Mouse (Mus musculus) limb, embryonic 10.5 days (tissue): ENCODE data around the gene Brms1. TPM values are rescaled to one million over a fixed set of nuclear protein-coding genes. Genes with fewer than 3 reads are reported as not detected.

ENCODE experiments used
- DNase-seq: peaks from one replicate; pipeline ENCODE4 v3.0.0-alpha.2; 2017; ENCODE audit warnings: low spot score
- H3K27ac ChIP-seq: fragments of 300-500 bp; sonication (generic); 2 replicates; pipeline ENCODE4 v1.5.1; 2016; ENCODE audit warnings: mild to moderate bottlenecking
- H3K27me3 ChIP-seq: fragments of 300-500 bp; sonication (generic); 2 replicates; pipeline ENCODE4 v1.6.1; 2016; ENCODE audit warnings: low read depth, mild to moderate bottlenecking; ENCODE audit not compliant: poor library complexity, severe bottlenecking
- H3K36me3 ChIP-seq: fragments of 300-500 bp; sonication (generic); 2 replicates; pipeline ENCODE4 v1.6.1; 2016; ENCODE audit warnings: mild to moderate bottlenecking, moderate library complexity
- H3K4me1 ChIP-seq: fragments of 300-500 bp; sonication (generic); 2 replicates; pipeline ENCODE4 v1.6.1; 2016
- H3K4me3 ChIP-seq: fragments of 300-500 bp; sonication (generic); 2 replicates; pipeline ENCODE4 v1.5.1; 2016; ENCODE audit warnings: mild to moderate bottlenecking, moderate library complexity
- H3K9me3 ChIP-seq: fragments of 300-500 bp; sonication (generic); replicated peaks from 2 replicates; pipeline ENCODE4 v1.6.1; 2016; ENCODE audit warnings: mild to moderate bottlenecking
- WGBS: fragments of 180-500 bp; shearing (Covaris S2); methylation state at CpG from one replicate; pipeline ENCODE4 v1.1.7; 2016; 5-methylcytosine and 5-hydroxymethylcytosine counted together
- polyA plus RNA-seq: library from polyadenylated mRNA; unstranded; fragments of >200 nt; fragmentation: Nextera tagmentation; extraction: Ambion mirVana; gene quantifications from 2 replicates; pipeline ENCODE4 v1.2.1, GENCODE M21; 2016

Brms1 gene
- polyA plus RNA-seq, 1 experiment from 2014 or later, result 74.6 TPM

DNA sequence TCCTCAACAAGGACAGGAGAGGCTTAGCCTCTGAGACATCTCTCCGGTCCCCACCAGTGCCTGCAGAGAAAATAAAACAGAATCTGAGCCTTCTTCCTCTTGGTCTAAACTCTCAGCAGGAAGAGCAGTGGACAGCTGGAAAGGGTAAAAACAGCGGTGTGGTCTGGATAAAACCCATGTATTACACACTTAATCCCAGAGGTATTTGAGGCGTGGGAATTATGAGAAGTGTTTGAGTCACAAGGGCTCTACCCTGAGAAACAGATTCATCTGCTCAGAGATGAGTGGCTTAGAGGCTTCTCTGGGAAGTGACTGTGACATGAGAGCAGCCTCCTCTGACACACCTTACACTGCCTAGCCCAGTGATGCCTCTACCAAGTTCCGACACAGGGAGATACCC is 23.5 kb upstream of the Brms1 start:
- WGBS, result 91% methylated on average over 4 of the region's 4 CpGs

DNA sequence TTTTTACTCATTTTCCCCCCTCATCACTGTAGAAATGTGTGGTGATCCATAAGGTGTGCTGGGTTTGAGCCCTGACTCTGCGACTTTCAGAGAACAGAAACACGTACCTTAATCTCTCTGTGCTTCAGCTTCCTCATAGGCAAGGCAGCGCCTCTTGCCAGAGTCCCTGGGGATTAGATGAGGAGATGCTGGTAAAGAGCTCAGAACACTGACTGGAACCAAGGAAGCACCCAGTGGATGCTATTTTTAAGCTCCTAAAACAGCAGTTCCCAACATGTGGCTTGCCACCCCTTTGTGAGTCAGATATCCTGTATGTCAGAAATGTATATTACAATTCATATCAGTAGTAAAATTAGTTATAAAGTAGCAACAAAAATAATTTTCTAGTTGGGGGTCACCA is 23.0 kb upstream of the Brms1 start:
- peaks cover 10% of the 10 kb centered on the region for H3K4me1 ChIP-seq
- H3K4me3 ChIP-seq, result no peak overlapping the region
- no peaks in the 10 kb centered on the region for H3K36me3 ChIP-seq
- WGBS, result 86% methylated on average over 3 of the region's 3 CpGs
- H3K27me3 ChIP-seq, result no peaks in the 10 kb centered on the region
- no peak overlapping the region for H3K27ac ChIP-seq
- H3K9me3 ChIP-seq, result no peaks in the 10 kb centered on the region
- DNase-seq, result no peak

More for the DNA sequence above, 23.5 kb upstream of the Brms1 start:
- Histone ChIP-seq H3K27me3 (no peaks in the 10 kb centered on the region), H3K4me1 (peaks cover 10% of the 10 kb centered on the region), H3K9me3 (no peaks in the 10 kb centered on the region), H3K4me3 (no peak overlapping the region), H3K36me3 (no peaks in the 10 kb centered on the region), H3K27ac (no peak overlapping the region)
- no peak for DNase-seq

DNA sequence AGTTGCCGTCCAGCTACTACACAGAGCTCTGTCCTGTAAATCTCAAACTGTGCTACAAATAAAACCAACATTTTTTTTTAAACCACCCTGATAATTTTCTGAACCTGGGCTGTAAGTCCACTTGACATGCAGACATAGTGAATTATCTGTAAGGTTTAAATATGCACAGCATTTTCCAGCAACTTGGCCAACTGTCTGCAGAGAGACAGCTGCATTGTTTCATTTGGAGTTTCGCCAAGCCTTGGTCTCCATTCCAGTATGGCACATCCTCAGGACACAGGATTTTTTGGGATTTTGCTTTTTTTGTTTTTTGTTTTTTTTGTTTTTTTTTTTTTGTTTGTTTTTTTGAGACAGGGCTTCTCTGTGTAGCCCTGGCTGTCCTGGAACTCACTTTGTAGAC is 19.7 kb upstream of the Brms1 start:
- H3K36me3 ChIP-seq, result peaks cover 6% of the 10 kb centered on the region
- H3K9me3 ChIP-seq, result no peaks in the 10 kb centered on the region
- H3K4me3 ChIP-seq, result no peak overlapping the region
- H3K4me1 ChIP-seq, result peaks cover 16% of the 10 kb centered on the region
- no peak for DNase-seq
- WGBS, result 88% methylated on average over 2 of the region's 2 CpGs
- no peak overlapping the region for H3K27ac ChIP-seq
- no peaks in the 10 kb centered on the region for H3K27me3 ChIP-seq

DNA sequence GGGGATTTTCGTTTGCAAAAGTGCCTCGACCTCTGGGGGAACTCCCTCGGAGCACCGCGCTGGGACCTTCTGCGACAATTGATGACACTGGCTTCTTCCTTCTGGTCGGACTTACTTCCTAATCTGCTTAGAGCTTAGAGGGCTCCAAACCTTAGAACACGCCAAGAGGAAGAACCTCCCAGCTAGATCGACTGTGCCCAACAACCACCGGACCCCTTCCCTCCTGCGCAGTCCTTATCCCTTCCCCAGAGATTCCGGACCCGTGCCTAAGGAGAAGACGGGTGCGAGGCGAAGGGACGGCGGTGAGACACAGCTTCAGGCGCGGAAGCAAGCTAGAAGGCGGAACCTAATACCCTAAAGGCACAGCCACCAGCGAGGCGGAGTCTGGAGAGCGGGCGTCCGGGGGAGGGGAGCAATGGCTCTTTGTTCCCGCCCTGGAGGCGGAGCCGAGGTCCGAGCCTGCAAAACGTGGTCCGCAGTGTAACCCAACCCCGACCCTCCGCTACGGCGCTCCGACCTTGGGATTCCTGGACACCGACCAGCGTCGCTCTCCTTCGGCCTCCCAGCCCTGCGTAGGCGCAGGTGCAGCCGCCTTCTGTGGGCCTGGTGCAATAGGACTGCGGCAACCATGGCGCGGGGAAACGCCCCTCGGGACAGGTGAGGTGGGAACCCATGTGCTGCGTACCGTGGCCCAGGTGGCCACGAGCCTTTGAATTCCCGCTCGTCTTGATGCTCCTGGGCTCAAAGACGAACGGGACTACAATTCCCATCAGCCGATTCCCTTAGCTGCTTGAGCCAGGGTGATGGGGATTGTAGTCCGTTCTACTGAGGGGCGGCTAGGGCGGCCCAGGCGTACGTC is 17.3 kb upstream of the Brms1 start, which contains the start of gene Slc29a2:
TSS of gene Slc29a2 (plus strand) at position 240 of the 859 bp plus-strand sequence.
- Histone ChIP-seq H3K27me3 (no peaks in the 10 kb centered on the region), H3K36me3 (peaks cover 31% of the 10 kb centered on the region), H3K9me3 (no peaks in the 10 kb centered on the region), H3K4me1 (peaks cover 12% of the 10 kb centered on the region), H3K4me3 (peak within 1 kb of the TSS; percentile 63), H3K27ac (peak within 1 kb of the TSS; percentile 91)
- DNase-seq, result peak; percentile 95
- WGBS, result under 1% methylated on average over 62 of the region's 62 CpGs

DNA sequence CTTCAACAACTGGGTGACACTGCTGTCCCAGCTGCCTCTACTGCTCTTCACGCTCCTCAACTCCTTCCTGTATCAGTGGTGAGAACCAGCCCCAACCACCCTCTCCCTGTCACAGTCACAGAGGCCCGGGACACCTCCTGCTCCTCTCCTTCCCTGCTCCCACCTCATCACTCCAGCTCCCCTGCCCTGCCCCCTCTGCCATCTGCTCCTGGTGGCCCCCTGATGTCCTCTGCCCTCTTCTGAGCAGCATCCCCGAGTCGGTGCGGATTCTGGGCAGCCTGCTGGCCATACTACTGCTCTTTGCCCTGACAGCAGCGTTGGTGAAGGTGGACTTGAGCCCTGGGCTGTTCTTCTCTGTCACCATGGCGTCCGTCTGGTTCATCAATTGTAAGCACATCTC is 15.0 kb upstream of the Brms1 start:
- Histone ChIP-seq H3K36me3 (peaks cover 53% of the 10 kb centered on the region), H3K27me3 (no peaks in the 10 kb centered on the region), H3K9me3 (no peaks in the 10 kb centered on the region), H3K4me3 (no peak overlapping the region), H3K4me1 (peaks cover 12% of the 10 kb centered on the region), H3K27ac (no peak overlapping the region)
- DNase-seq, result no peak
- 92% methylated on average over 8 of the region's 8 CpGs for WGBS

DNA sequence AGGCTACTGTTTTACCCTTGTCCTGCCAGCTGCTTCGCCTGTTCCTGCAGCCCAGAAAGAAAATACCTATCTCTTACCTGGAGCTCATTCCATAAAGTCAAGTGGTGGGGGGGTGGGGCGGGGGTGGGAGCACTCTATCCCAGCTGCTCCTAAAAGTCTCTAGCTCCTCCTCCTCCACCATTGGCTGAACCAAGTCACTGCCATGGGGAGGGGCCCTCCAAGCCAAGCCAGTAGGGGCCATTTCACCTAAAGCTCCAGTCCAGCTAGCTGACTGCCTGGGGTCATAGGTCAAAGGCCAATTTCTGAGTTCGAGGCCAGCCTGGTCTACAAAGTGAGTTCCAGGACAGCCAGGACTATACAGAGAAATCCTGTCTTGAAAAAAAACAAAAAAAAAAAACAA is 8.5 kb upstream of the Brms1 start:
- no peaks in the 10 kb centered on the region for H3K9me3 ChIP-seq

DNA sequence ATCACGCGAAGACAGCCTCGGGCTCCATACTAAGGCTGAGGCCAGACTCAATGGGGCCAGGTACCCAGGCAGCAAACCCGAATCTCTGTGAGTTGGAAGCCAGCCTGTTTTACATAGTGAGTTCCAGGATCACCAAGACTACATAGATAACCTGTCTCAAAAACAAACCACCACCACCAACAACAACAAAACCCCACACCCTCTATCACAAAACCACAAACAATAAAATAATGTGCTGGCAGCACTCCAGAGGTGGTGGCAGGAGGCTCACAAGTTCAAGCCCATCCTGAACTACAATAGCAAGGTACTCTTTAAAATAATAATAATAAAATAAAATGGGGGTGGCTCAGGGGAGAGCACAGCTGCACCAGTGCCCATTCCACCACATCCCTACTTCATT is 4.6 kb upstream of the Brms1 start:
- Histone ChIP-seq H3K9me3 (no peaks in the 10 kb centered on the region), H3K4me1 (peaks cover 35% of the 10 kb centered on the region), H3K27ac (no peak overlapping the region), H3K27me3 (no peaks in the 10 kb centered on the region), H3K4me3 (no peak overlapping the region), H3K36me3 (peaks cover 14% of the 10 kb centered on the region)
- no peak for DNase-seq
- WGBS, result 82% methylated on average over 4 of the region's 4 CpGs

More for the DNA sequence above, 8.5 kb upstream of the Brms1 start:
- DNase-seq, result no peak
- 86% methylated on average over 3 of the region's 3 CpGs for WGBS
- H3K4me1 ChIP-seq, result peaks cover 8% of the 10 kb centered on the region
- no peak overlapping the region for H3K4me3 ChIP-seq
- H3K27me3 ChIP-seq, result no peaks in the 10 kb centered on the region
- no peak overlapping the region for H3K27ac ChIP-seq
- H3K36me3 ChIP-seq, result peaks cover 53% of the 10 kb centered on the region

DNA sequence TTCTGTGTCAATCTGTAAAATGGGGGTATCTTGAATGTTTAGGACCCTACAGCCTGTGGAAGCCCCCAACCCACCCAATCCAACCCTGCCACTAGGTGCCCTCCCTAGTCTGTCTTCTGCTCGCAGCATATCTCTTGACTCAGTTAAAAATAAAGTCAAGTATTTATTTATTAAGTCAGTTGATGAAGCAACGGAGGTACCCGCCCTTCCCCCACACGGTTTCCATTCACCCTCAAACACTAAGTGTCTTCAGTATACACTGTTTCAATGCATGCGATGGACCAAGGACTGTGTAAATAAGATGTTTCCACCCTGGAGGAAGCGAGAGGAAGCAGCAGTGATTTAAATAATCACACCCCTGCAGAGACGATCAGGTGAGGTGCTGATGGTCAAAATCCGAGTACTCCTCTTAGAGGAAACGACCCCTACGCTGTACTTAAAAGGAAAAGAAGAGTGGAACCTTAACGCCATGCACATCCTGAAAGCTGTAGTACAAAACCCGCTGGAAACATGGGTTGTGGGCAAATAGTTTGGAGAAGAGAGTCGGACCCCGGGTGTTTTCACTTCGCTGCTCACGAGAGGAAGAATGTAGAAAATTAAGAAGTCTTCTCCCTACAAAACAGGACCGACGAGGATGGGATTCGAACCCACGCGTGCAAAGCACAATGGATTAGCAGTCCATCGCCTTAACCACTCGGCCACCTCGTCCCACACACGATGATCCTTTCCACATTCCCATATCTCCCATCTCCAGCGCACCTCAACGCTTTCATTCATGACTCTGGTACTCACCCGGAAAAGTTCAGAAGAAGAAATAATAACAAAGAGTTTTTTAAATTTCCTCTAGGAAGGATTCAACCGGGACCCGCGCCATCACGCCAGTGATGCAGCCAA is 3.2 kb upstream of the Brms1 start:
- peaks cover 46% of the 10 kb centered on the region for H3K4me1 ChIP-seq
- H3K4me3 ChIP-seq, result peak overlapping the region; percentile 91
- 6% methylated on average over 32 of the region's 32 CpGs for WGBS
- peak overlapping the region; percentile 94 for H3K27ac ChIP-seq
- H3K9me3 ChIP-seq, result no peaks in the 10 kb centered on the region
- peaks cover 5% of the 10 kb centered on the region for H3K36me3 ChIP-seq
- DNase-seq, result peak; percentile 91
- no peaks in the 10 kb centered on the region for H3K27me3 ChIP-seq

DNA sequence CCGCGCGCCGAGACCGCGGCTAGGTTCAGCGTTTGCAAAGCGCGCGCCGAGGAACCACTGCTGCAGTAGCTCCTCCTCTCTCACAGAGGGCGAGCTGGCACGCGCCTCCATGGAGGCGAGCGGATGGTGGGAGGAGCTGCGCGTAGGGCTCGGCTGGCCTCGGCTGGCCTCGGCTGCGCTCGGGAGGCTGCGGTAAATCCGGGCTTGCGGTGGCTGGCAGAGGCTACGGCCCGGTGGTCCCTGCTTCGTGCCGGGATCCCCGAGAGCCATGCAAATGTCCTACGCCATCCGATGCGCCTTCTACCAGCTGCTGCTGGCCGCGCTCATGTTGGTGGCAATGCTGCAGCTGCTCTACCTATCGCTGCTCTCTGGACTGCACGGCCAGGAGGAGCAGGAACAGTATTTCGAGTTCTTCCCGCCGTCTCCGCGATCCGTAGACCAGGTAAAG is 2.4 kb upstream of the Brms1 start, which contains the start of the genes B4gat1 and AC124502.3:
TSS of gene B4gat1 (plus strand) at position 118 of the 448 bp plus-strand sequence.
TSS of gene AC124502.3 (plus strand) at position 183 of the 448 bp plus-strand sequence.
- peak; percentile 90 for DNase-seq
- no peaks in the 10 kb centered on the region for H3K27me3 ChIP-seq
- H3K27ac ChIP-seq, result peak within 1 kb of the TSS; percentile 94
- H3K36me3 ChIP-seq, result peaks cover 7% of the 10 kb centered on the region
- peak within 1 kb of the TSS; percentile 91 for H3K4me3 ChIP-seq
- H3K9me3 ChIP-seq, result no peaks in the 10 kb centered on the region
- peaks cover 46% of the 10 kb centered on the region for H3K4me1 ChIP-seq
- WGBS, result 0% methylated on average over 44 of the region's 44 CpGs

DNA sequence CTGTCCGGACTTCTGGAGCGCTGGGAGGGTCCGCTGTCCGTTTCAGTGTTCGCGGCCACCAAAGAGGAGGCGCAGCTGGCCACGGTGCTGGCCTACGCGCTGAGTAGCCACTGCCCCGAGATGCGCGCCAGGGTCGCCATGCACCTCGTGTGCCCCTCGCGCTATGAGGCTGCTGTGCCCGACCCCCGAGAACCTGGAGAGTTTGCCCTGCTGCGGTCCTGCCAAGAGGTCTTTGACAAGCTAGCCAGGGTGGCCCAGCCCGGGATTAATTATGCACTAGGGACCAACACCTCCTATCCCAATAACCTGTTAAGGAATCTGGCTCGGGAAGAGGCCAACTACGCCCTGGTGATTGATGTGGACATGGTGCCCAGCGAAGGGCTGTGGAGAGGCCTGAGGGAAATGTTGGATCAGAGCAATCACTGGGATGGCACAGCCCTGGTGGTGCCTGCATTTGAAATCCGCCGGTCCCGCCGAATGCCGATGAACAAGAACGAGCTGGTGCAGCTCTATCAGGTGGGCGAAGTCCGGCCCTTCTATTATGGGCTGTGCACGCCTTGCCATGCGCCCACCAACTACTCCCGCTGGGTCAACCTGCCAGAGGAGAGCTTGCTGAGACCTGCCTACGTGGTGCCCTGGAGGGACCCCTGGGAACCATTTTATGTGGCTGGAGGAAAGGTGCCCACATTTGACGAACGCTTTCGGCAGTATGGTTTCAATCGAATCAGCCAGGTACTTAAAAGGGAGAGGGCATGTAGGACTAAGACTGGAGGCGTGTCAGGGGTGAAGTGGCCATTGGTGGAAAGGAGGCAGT is 1.6 kb upstream of the Brms1 start:
- Histone ChIP-seq H3K4me3 (peak overlapping the region; percentile 91), H3K4me1 (peaks cover 46% of the 10 kb centered on the region), H3K27ac (peak overlapping the region; percentile 94), H3K27me3 (no peaks in the 10 kb centered on the region), H3K36me3 (peaks cover 14% of the 10 kb centered on the region), H3K9me3 (no peaks in the 10 kb centered on the region)
- 12% methylated on average over 41 of the region's 41 CpGs for WGBS
- DNase-seq, result peak; percentile 62

DNA sequence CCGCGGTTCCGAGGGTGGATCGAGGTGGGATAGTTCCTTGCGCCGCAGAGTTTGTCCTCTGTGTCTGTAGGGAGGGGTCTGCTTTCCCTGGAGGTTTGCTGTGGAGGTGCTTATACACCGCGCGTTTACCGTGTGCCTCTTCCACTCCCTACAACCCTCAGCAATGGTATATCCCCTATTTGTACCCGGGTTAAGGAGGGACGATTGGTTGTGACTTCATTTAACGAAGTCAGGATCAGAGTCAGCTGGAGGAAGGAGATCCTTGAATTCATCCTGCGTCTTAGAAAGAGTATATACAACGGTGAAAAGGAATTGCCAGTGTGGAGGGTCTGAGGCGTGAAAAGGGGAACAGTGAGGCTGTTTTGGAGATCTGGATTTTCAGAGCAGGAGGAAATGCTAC is 434 bp downstream of the Brms1 start:
- no peaks in the 10 kb centered on the region for H3K9me3 ChIP-seq
- H3K4me1 ChIP-seq, result peaks cover 46% of the 10 kb centered on the region
- peaks cover 23% of the 10 kb centered on the region for H3K36me3 ChIP-seq
- H3K27me3 ChIP-seq, result no peaks in the 10 kb centered on the region
- peak overlapping the region; percentile 81 for H3K27ac ChIP-seq
- DNase-seq, result no peak
- WGBS, result 2% methylated on average over 16 of the region's 16 CpGs
- peak overlapping the region; percentile 91 for H3K4me3 ChIP-seq

DNA sequence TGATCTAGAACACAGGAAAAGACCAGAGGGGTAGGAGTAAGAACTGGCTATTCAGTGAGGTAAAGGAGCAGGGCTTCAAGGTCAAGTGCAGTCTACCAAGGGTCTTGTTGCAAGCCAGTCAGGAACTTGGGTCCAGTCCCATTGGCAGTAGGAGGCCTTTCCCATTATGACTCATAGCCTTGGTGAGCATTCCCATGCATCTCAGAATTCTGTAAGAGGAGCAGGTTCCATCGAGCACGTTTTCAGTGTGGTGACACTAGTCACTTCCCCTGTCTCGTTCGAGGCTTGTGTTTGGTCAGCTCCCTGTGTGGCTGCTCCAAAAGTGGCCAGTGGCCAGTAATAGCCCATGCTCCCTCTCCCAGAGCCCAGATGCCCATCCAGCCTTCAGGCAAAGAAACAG is 4.4 kb downstream of the Brms1 start:
- no peaks in the 10 kb centered on the region for H3K9me3 ChIP-seq
- 83% methylated on average over 4 of the region's 4 CpGs for WGBS
- H3K27ac ChIP-seq, result no peak overlapping the region
- H3K4me1 ChIP-seq, result peaks cover 31% of the 10 kb centered on the region
- no peak for DNase-seq
- peaks cover 58% of the 10 kb centered on the region for H3K36me3 ChIP-seq
- no peak overlapping the region for H3K4me3 ChIP-seq
- peaks cover 12% of the 10 kb centered on the region for H3K27me3 ChIP-seq
